Mouse (Mus musculus): ENCODE measurements around the gene Mbnl2.
A peak's percentile ranks its signal among the peaks of the same experiment; 100 is the strongest.

The Mbnl2 gene

GRCm38 (mm10) chr14:120275246-120276238 lies at the start of gene Mbnl2:
Mbnl2 (plus strand) TSS chr14:120275669.
- peak; percentile 95 to 96 for DNase-seq

- peak in 1 of 2 experiments; percentile 32 for DNase-seq
Observed at GRCm38 (mm10) chr14:120232076-120232496, 43.4 kb upstream of the Mbnl2 start.

- DNase-seq: no peak
Observed at GRCm38 (mm10) chr14:120235610-120236009, 39.9 kb upstream of the Mbnl2 start.

GRCm38 (mm10) chr14:120238501-120238900 lies 37.0 kb upstream of the Mbnl2 start:
- no peak for DNase-seq

GRCm38 (mm10) chr14:120240209-120240608 lies 35.3 kb upstream of the Mbnl2 start:
- no peak for DNase-seq

- DNase-seq: no peak
Observed at GRCm38 (mm10) chr14:120242711-120243110, 32.8 kb upstream of the Mbnl2 start.

- no peak for DNase-seq
Observed at GRCm38 (mm10) chr14:120245081-120245705, 30.3 kb upstream of the Mbnl2 start.

- DNase-seq: no peak
Observed at GRCm38 (mm10) chr14:120253331-120253730, 22.1 kb upstream of the Mbnl2 start.

- DNase-seq: peak in 1 of 2 experiments; percentile 21
Observed at GRCm38 (mm10) chr14:120256146-120256545, 19.3 kb upstream of the Mbnl2 start.

- DNase-seq: no peak
Observed at GRCm38 (mm10) chr14:120256623-120257384, 18.7 kb upstream of the Mbnl2 start.

GRCm38 (mm10) chr14:120257483-120257882 lies 18.0 kb upstream of the Mbnl2 start:
- DNase-seq: no peak

GRCm38 (mm10) chr14:120259426-120259825 lies 16.0 kb upstream of the Mbnl2 start:
- DNase-seq: no peak

- no peak for DNase-seq
Observed at GRCm38 (mm10) chr14:120261606-120262005, 13.9 kb upstream of the Mbnl2 start.

- no peak for DNase-seq
Observed at GRCm38 (mm10) chr14:120262660-120263379, 12.6 kb upstream of the Mbnl2 start.

- DNase-seq: peak; percentile 62 to 63
Observed at GRCm38 (mm10) chr14:120263380-120264135, 11.9 kb upstream of the Mbnl2 start.

GRCm38 (mm10) chr14:120265886-120266285 lies 9.6 kb upstream of the Mbnl2 start:
- no peak for DNase-seq

GRCm38 (mm10) chr14:120267130-120267529 lies 8.3 kb upstream of the Mbnl2 start:
- no peak for DNase-seq

GRCm38 (mm10) chr14:120270031-120270430 lies 5.4 kb upstream of the Mbnl2 start:
- no peak for DNase-seq

- DNase-seq: no peak
Observed at GRCm38 (mm10) chr14:120270633-120271032, 4.8 kb upstream of the Mbnl2 start.

- DNase-seq: no peak
Observed at GRCm38 (mm10) chr14:120271096-120271495, 4.4 kb upstream of the Mbnl2 start.

GRCm38 (mm10) chr14:120273766-120274165 lies 1.7 kb upstream of the Mbnl2 start:
- DNase-seq: no peak

Data from cerebellum, postnatal 14 days (tissue).